Mouse (Mus musculus) natural killer cell, adult 2 months (primary cell): ENCODE results near the gene Tnfrsf8.
A peak's percentile ranks its signal among the peaks of the same experiment; 100 is the strongest.

Source experiments
- DNase-seq, 2 experiments: peaks; one replicate each; pipeline ENCODE4 v3.0.0; 2022; ENCODE audit warnings: low spot score in 2 of 2

Tnfrsf8 gene

DNA sequence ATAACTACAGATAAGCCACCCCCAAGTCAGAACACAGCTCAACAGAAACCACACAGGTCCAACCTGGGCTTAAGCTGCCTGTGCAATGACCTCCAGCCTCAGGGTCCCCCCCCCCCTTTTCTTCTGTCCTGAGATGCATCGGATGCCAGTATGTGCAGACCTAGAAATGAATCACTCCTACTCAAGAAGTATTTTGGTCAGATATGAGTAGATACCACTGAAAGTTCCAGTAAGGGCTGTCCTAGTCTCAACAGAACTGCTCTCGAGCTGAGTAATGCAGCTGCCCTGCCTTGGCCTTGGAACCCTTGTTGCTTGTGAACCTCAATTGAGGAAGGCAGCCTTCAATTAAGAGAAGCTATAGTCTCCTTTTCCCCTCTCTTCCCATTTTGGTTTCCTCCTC is 4.1 kb downstream of the Tnfrsf8 start:
- no peak for DNase-seq

- DNase-seq, result no peak
These were observed 8.5 kb downstream of the Tnfrsf8 start for GRCm38 (mm10) chr4:145306422-145306821.

DNA sequence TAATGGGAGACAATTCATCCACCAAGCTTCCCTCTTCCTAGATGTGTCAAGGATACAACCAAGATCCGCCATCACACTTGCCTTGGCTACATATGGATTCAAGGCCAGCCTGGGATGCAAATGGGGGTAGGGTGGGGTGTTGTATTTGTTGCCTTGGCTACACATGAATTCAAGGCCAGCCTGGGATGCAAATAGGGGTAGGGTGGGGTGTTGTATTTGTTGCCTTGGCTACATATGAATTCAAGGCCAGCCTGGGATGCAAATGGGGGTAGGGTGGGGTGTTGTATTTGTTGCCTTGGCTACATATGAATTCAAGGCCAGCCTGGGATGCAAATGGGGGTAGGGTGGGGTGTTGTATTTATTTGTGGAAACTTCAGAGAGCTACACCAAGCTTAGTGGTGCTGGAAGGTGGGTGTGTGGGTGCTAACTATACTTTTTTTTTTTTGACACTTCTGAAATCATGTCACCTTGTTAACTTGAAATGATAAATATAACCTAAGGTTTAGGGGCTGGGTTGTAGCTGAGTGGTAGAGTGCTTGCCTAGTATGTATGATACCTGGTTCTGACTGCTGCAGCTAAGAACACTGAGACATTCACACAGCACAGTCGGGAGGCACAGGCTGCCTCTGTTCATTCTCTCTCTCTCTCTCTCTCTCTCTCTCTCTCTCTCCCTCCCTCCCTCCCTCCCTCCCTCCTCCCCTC is 9.2 kb downstream of the Tnfrsf8 start:
- peak; percentile 67 to 79 for DNase-seq

DNA sequence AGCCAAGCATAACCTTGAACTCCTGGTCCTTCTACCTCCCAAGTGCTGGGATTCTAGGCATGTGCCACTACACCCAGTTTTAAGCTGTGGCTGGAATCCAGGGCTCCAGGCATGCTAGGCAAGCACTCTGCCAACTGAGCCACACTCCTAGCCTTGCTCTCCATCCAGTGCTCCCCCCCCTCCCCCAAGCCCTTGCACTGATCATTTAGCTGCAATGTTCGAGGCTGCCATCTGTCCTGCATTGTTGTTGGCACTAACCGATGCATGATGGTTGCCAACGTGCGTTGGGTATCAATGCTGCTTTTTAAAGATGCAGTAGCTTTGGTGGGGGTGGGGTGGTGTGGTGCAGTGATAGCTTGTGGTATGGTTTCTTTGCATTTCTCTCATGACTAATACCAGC is 10.9 kb downstream of the Tnfrsf8 start:
- DNase-seq, result no peak

GRCm38 (mm10) chr4:145302106-145302505 is 12.9 kb downstream of the Tnfrsf8 start:
- DNase-seq, result no peak

DNA sequence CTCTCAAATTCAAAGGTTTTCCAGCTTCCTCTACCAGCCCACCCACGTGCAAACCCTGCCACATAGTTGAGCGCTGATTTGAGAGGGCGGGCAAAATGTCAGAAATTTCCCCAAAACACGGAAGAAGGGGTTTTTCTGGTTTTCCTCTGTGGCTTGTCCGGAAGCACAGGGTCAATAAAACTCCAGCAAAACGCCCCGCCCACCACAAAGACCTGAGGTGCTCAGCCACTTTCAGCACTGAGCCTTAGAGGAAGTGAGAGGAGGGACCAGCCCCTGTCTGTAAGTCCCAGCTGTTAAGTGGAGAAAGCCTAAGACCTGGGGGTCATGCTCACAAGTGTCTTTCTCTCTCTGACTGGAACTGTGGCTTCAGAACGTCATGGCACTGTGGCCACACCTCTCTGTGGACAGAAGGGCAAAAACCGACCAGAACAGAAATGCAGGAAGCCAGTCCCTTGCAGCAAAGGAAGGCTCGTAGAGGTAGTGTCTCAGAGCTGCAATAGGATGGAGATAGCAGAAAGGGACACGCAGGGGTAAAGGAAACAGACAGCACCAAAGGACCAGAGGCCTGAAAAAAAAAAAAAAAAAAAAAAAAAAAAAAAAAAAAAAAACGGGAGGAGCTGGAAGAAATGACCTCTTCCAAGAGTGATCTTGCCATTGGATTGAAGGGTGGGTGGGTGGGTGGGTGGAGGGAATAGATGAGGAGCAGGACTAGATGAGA is 14.6 kb downstream of the Tnfrsf8 start:
- DNase-seq, result peak; percentile 86 to 89

- no peak for DNase-seq
These were observed 15.6 kb downstream of the Tnfrsf8 start for GRCm38 (mm10) chr4:145299355-145299754.

- DNase-seq, result no peak
These were observed 16.1 kb downstream of the Tnfrsf8 start for GRCm38 (mm10) chr4:145298846-145299245.

GRCm38 (mm10) chr4:145295589-145296300 is 19.2 kb downstream of the Tnfrsf8 start:
- DNase-seq, result peak; percentile 67 to 75

DNA sequence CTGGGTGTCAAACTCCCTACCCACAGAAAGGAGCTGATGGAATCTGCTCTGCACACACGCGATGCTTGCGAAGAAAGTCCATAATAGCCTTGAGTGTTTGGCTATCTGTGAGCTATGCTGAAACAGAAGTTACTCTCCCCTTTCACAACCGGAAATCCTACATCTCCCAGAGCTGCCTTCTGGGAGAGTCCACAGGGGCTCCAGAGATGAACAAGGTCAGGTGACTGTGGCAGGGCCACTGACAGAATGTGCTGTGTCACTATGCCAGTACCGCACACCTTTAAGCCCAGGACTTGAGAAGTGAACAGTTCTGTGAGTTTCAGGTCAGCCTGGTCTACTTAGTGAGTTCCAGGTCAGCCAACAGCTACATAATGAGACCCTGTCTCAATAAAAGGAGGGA is 20.4 kb downstream of the Tnfrsf8 start:
- no peak for DNase-seq

DNA sequence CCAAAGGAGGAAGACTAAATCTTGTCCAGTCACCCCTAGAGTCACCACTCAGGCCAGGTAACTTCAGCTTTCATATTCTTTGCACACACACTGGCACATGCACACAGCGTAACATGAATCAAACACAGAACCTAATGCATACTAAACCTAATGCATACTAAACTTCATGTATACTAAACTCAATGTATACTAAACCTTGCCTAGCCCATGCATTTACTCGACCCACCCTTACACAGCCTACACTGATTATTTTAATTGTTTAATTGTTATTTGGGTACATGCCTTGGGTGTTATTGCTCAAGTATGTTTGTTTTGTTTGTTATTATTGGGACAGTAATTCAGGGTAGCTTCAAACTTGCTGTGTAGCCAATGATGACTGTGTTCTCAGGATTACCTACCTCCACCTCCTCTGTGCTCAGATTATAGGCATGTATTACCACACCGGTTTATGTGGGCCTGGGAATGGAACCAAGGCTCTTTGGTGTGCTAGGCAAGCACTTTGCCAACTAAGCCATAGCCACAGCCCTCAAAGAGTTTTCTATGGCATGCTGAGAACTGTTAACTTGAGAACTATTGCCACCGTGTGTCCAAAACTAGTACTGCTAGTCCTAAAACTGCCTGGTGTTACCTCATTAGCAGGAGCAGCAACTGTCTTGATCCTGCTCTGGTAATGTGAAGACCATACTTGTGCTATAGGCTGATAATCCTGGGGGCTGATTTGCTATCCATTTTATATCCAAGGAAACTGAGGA is 28.4 kb downstream of the Tnfrsf8 start:
- peak; percentile 62 to 75 for DNase-seq

- no peak for DNase-seq
These were observed 30.3 kb downstream of the Tnfrsf8 start for GRCm38 (mm10) chr4:145284675-145285074.

GRCm38 (mm10) chr4:145283441-145283840 is 31.5 kb downstream of the Tnfrsf8 start:
- peak in 1 of 2 experiments; percentile 58 for DNase-seq

- no peak for DNase-seq
These were observed 34.0 kb downstream of the Tnfrsf8 start for GRCm38 (mm10) chr4:145280966-145281365.

DNA sequence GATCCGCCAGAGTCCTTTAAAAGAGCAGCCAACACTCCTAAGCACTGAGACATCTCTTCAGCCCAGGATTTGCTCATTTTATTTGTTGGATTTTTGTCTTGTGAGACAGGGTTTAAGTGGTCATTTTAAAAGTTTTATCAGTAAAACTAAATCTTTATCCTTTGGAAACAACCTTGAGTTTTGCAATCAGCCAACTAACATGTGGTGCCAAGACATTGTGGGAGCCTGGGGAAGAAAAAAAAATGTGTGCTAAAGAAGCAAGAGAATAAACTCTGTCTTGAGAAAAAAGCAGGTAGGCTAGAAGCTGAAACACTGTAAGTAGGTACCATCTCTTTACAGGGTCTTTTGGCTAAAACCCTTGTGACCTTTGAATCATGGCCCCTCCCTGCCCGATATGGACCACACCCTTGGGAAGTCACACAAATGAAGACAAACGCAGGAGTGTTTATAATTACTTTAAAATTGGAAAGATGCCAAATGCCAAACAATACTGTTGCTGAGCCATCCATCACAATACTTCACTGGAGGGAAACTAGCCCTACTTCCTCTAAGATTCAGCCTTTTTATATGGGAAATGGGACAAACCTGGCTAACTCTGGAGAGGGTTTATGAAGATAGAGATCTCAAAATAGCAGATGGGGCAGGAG is 36.1 kb downstream of the Tnfrsf8 start:
- DNase-seq, result no peak

- DNase-seq, result peak; percentile 31 to 58
These were observed 36.7 kb downstream of the Tnfrsf8 start for GRCm38 (mm10) chr4:145278231-145278630.

DNA sequence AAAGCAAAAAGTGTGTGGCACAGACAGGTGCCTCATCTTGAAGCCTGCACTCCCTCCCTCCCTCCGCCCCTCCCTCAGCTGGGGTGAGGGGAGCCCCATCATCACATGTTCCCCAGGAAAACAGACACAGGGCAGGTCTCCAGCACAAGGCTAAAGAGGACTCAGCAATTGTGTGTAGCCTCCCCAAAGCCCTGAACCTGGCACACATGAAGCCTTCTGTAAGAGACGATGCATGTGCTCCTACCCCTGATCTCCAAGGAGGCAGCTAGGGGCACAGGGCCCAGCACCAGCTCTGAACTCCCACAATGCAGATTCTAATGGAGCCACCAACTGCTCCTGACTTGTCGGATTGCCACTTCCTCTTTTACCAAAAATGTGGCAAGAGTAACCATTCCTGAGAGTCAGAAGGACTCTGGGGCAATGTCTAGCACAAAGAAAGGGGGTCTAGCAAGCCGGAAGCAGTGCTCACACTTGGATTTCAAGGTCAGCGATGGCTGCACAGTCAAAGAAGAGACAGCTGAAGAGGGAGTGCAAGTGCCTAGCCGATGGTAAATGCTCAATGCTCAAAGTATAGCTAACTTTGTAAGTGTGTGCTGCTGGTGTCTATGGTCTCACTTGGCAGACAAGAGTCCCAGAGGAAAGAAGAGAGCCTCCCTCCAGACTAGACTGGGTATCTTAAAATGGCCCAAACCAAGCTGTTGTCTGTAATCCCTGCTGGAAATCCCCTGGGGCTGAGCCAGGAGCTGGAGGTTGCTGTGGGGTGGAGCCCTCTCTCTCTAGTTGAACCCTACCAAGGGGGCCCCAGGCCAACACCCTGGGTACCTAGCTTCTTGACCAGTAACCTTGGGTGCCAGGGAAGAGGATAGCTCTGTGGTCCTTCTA is 38.4 kb downstream of the Tnfrsf8 start:
- DNase-seq, result peak in 1 of 2 experiments; percentile 38

DNA sequence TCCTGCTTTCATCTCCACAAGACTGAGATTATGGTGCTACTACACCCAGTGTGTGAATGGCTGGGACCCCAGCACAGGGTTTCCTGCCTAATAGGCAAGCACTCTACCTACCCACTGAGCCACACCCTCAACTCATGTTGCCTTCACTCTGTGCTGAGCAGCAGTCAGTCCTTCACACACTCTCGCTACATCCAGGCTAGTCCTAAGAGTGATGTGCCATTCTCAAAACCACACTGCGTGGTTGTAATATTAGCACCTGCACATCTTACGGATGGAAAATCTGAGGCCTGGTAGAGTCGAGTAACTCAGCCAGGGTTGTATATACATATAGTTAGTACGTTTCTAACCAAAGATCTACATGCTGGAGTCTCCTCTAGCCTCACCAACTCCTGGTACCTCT is 40.1 kb downstream of the Tnfrsf8 start:
- DNase-seq, result peak; percentile 46 to 71

DNA sequence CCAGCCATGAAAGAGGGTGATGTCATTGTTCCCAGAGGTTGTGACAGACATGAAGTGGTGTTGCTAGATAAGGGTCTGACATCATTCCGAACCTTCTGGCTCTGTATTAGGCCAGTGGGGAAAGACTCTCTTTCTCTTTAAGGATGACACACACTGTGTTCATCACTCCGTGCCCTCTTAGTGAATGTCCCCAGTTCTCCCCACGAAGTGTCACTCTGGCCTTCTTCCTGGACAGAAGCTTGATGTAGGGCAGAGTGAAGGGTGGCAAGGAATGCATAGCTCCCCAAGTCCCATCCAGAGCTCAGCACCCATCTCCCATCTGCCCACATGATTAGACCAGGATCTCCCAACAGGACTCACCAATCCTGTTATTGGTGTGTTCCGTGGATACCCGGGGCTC is 41.0 kb downstream of the Tnfrsf8 start:
- DNase-seq, result no peak

DNA sequence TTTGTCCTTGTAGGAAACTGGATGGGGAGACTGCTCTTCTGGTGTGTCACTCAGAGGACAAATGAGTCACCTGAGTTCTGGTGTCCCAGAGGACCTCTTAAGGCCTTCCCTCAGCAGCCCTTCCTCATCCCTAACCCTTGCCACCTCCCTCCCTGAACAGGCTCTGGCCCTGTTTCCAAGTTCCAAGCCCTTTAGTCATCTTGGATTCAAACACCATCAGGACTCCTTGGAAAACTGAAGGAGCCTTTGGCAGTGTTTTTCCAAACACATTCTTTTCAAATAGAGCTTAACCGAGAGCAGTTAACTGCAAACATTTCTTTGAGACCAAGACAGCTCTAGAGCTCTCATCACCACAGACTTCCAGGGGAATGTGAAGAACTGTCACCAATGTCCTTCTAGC is 42.2 kb downstream of the Tnfrsf8 start:
- DNase-seq, result no peak
